Mouse (Mus musculus) neural tube, embryonic 10.5 days (tissue): Measurements from ENCODE around the gene Gm10273.
"Not testable (repeated sequence)": the region's sequence is repeated elsewhere in the genome, so short reads cannot be mapped to it uniquely, and the experiment has no call there.

Source experiments
- DNase-seq: peaks from one replicate; pipeline ENCODE4 v3.0.0-alpha.2; 2017; ENCODE audit warnings: low spot score; ENCODE audit errors: extremely low spot score

Gene Gm10273

GRCm38 (mm10) chr10:59395461-59395860 lies at the start of gene Gm10273:
Gene Gm10273, plus strand, starts transcription at chr10:59395632.
- not testable (repeated sequence) for DNase-seq

GRCm38 (mm10) chr10:59346560-59346959 lies 48.9 kb upstream of the Gm10273 start:
- no peak for DNase-seq

GRCm38 (mm10) chr10:59348200-59348599 lies 47.2 kb upstream of the Gm10273 start:
- no peak for DNase-seq

GRCm38 (mm10) chr10:59349536-59349935 lies 45.9 kb upstream of the Gm10273 start:
- no peak for DNase-seq

GRCm38 (mm10) chr10:59353065-59353464 lies 42.4 kb upstream of the Gm10273 start:
- DNase-seq: no peak

- no peak for DNase-seq
Measured at GRCm38 (mm10) chr10:59354120-59354519, 41.3 kb upstream of the Gm10273 start.

GRCm38 (mm10) chr10:59355020-59355419 lies 40.4 kb upstream of the Gm10273 start:
- DNase-seq: no peak

GRCm38 (mm10) chr10:59358744-59359143 lies 36.7 kb upstream of the Gm10273 start:
- DNase-seq: no peak

- DNase-seq: no peak
Measured at GRCm38 (mm10) chr10:59363208-59363607, 32.2 kb upstream of the Gm10273 start.

- DNase-seq: no peak
Measured at GRCm38 (mm10) chr10:59364551-59364950, 30.9 kb upstream of the Gm10273 start.

- DNase-seq: no peak
Measured at GRCm38 (mm10) chr10:59365804-59366589, 29.4 kb upstream of the Gm10273 start.

GRCm38 (mm10) chr10:59366746-59367145 lies 28.7 kb upstream of the Gm10273 start:
- DNase-seq: no peak

GRCm38 (mm10) chr10:59367206-59367605 lies 28.2 kb upstream of the Gm10273 start:
- DNase-seq: no peak

GRCm38 (mm10) chr10:59368729-59369128 lies 26.7 kb upstream of the Gm10273 start:
- no peak for DNase-seq

GRCm38 (mm10) chr10:59369426-59369825 lies 26.0 kb upstream of the Gm10273 start:
- DNase-seq: no peak

GRCm38 (mm10) chr10:59377906-59378305 lies 17.5 kb upstream of the Gm10273 start:
- no peak for DNase-seq

GRCm38 (mm10) chr10:59378728-59379127 lies 16.7 kb upstream of the Gm10273 start:
- no peak for DNase-seq

GRCm38 (mm10) chr10:59379927-59380326 lies 15.5 kb upstream of the Gm10273 start:
- DNase-seq: no peak

- DNase-seq: no peak
Measured at GRCm38 (mm10) chr10:59380411-59380821, 15.0 kb upstream of the Gm10273 start.

GRCm38 (mm10) chr10:59381563-59381962 lies 13.9 kb upstream of the Gm10273 start:
- not testable (repeated sequence) for DNase-seq

- no peak for DNase-seq
Measured at GRCm38 (mm10) chr10:59386951-59387350, 8.5 kb upstream of the Gm10273 start.

GRCm38 (mm10) chr10:59389652-59390051 lies 5.8 kb upstream of the Gm10273 start:
- DNase-seq: no peak

- DNase-seq: no peak
Measured at GRCm38 (mm10) chr10:59391907-59392306, 3.5 kb upstream of the Gm10273 start.
